Mouse (Mus musculus) kidney, adult 9 months (tissue): ENCODE measurements at regions not wholly inside any gene's neighbourhood (a gene's known extent, or its start where the extent isn't known, plus 50 kb on each side); places are given as distances from the start of the nearest gene placed in this dataset.

Experiments used
- DNase-seq: peaks from one replicate; pipeline ENCODE4 v3.0.0; 2022

GRCm38 (mm10) chr10:111695918-111696760 lies 190.1 kb downstream of the Phlda1 start:
- peak; percentile 15 for DNase-seq

- DNase-seq = no peak
Measured at GRCm38 (mm10) chr10:111696987-111697386, 190.9 kb downstream of the Phlda1 start.

- DNase-seq = no peak
Measured at GRCm38 (mm10) chr10:111699557-111700508, 193.7 kb downstream of the Phlda1 start.

- no peak for DNase-seq
Measured at GRCm38 (mm10) chr10:111700570-111700969, 194.5 kb downstream of the Phlda1 start.

GRCm38 (mm10) chr10:111701138-111701537 lies 195.1 kb downstream of the Phlda1 start:
- DNase-seq = no peak

- DNase-seq = no peak
Measured at GRCm38 (mm10) chr10:111702435-111702834, 196.3 kb downstream of the Phlda1 start.

- DNase-seq = no peak
Measured at GRCm38 (mm10) chr10:111703447-111703846, 197.4 kb downstream of the Phlda1 start.

- DNase-seq = no peak
Measured at GRCm38 (mm10) chr10:111711519-111712113, 205.5 kb downstream of the Phlda1 start.

GRCm38 (mm10) chr10:111712991-111713390 lies 206.9 kb downstream of the Phlda1 start:
- no peak for DNase-seq

GRCm38 (mm10) chr10:111713676-111714075 lies 207.6 kb downstream of the Phlda1 start:
- no peak for DNase-seq

GRCm38 (mm10) chr10:111715172-111715571 lies 209.1 kb downstream of the Phlda1 start:
- DNase-seq = no peak

GRCm38 (mm10) chr10:111719632-111720031 lies 213.5 kb downstream of the Phlda1 start:
- peak; percentile 37 for DNase-seq

GRCm38 (mm10) chr10:111721068-111721467 lies 215.0 kb downstream of the Phlda1 start:
- no peak for DNase-seq

GRCm38 (mm10) chr10:111723885-111724284 lies 217.8 kb downstream of the Phlda1 start:
- no peak for DNase-seq

- DNase-seq = peak; percentile 20
Measured at GRCm38 (mm10) chr10:111724574-111725414, 218.7 kb downstream of the Phlda1 start.

GRCm38 (mm10) chr10:111736026-111736425 lies 229.9 kb downstream of the Phlda1 start:
- DNase-seq = no peak

GRCm38 (mm10) chr10:111739471-111740138 lies 232.9 kb upstream of the Krr1 start:
- no peak for DNase-seq

- no peak for DNase-seq
Measured at GRCm38 (mm10) chr10:111740586-111741265, 231.7 kb upstream of the Krr1 start.

- DNase-seq = no peak
Measured at GRCm38 (mm10) chr10:111741301-111741945, 231.0 kb upstream of the Krr1 start.

- DNase-seq = no peak
Measured at GRCm38 (mm10) chr10:111743291-111743690, 229.2 kb upstream of the Krr1 start.
